Mouse (Mus musculus): ENCODE data around the gene Wwox.
A peak's percentile ranks its signal among the peaks of the same experiment; 100 is the strongest.

Wwox gene

DNA sequence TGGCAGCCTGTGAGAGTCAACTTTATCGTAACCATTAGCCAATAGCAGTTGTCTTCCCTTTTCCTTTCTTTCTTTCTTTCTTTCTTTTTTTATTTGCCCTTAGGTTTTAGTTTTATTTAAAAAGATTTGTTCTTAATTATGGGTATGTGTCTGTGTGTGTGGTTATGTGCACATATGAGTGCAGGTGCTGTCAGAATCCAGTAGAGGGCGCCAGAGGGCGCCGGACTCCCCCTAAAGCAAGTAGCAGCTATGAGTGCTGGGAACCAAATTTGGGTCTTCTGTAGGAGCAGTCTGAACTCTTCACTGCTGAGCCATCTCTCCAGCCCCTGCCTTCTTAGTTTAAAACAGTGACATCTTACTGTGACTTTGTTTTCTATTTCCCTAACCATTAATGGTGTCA is 529.4 kb downstream of the Wwox start:
- no peak for DNase-seq (ENCODE audit: low read depth, low spot score)

DNA sequence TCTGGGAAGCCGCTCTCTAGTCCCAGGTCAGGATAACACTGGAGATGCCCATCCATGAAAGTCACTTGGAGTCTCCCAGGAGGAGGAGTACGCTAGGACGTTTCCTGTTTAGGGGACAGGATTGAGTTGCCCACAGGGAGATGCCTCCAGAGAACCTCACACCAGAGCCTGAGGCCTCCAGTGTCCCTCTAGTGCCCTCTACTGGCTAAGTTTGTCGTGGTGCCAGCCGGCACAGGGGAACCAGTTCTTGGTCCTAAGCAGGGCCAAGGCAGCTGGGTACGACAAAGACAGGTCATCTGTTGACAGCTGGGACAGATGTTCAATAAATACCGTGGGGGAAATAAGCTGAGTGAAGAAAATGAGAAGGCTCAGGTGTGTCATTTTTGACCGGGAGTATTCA is 531.9 kb downstream of the Wwox start:
- peak; percentile 21 for DNase-seq (ENCODE audit: low read depth, low spot score)

DNA sequence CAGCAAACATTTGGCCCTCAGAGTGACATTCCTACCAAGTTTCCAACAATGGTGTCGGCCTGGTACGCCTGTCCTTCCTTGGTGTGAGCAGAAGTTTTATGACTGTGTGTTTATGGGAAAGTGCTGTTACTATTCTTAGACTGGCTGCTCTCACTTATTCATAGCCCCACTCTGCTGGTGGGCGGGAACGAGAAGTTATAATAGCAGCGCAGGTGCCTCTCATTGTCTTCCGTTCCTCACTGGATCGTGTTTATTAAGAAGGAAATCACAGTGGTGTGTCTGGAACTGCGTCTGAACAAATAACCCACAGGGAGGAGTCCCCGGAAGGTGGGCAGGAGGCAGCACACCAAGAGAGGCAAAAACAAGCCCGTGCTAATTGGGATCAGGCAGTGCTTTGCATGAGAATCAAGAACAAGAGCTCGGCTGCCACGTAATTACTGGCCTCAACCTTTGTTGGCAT is 533.6 kb downstream of the Wwox start:
- peak; percentile 11 for DNase-seq (ENCODE audit: low read depth, low spot score)

DNA sequence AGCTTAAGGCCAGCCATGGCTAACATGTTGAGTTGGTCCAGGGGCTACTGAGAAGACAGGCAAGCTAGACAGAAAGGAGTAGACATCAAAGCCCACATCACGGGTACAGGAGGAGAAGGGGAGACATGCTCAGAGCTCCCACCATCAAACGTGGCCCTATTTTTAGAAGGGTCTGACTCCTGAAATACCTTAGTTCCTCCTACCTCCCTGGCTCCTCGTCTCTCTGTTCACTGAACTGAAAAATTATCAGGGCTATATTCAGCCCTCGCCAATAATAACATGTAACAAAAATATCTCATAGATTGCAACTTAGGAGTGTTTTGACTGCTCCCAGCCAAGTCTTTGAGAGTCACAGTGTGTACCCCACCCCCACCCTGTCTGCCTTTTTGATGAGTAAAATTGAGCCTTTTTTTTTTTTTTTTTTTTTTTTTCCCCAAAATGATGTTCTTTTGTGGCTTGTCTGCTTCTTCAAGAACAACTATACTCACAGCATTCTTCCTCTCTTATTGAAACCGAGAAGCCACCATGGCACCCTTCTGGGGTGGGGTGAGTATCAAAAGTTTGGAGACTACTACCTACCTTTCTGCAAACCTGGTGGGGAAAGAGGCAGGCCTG is 535.0 kb downstream of the Wwox start:
- DNase-seq (ENCODE audit: low read depth, low spot score), result no peak

DNA sequence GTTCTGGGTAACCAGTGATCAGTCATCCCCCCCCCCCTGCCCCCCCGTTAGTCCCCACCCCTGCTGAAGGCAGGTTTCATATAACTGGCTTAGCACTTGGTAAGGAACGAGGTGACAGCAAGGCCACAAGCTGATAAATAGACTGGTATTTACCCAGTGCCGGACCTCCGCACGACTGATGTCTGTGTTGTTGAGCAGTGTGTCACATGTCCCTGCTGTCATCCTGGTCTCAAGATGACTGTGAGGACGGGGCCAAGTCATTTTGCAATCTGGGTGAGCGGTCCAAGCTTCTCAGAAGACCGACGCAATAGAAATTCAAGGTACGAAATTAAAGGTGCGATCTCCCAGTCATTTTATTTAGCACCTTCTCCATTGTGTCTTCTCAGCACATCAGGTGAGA is 538.3 kb downstream of the Wwox start:
- DNase-seq (ENCODE audit: low read depth, low spot score), result no peak

DNA sequence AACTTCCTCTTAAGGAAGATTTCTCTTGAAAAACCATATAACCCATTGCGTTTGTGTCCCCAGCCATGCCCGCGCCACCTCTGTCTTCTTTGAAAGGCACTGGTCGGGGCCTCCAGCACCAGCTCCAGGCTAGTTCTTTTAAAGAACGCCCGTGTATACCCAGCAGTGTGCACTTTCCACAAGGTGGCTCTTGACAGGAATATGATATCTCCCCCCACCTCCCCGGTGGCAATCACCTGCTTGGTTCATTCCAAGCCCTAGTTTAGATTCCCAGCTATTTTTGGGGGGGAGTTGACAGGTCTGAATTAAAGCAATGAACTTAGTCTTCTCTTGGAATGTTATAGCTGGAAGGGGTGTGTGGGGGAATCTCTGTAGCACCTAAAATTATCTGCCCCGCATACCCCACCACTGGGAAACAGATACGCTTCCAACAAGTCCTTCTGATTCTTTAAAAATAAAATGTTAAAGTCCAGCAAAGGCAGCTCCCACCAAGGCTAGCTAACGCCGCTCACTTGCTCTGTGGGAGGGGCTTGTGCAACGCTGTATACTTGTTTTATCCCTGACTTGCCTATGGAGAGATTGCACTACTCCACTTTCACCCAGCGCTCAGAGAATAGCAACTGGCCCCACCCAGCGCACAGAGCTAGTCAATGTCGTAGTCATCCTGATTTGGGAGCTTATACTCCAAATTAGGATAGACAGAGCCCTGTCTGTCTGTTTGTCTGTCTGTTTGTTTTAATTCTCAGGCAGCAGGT is 538.9 kb downstream of the Wwox start:
- DNase-seq (ENCODE audit: low read depth, low spot score), result no peak

DNA sequence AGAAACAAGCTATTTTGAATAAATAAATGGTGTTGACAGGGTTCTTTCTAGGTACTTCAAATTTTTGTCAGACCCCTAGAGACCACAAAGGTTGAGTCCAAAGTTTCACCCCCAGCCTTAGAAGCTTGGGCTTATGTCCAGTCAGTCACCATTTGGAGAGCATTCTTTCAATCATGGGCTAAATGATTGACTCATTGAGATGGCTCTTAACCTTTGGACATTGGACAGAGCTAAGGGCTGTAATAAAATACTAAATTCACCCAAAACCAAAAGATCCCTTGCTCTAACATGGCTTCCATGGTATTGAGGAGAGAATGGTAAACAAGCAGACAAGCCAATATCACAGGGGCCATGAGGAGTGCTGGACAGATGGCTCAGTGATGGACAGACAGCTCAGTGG is 540.2 kb downstream of the Wwox start:
- DNase-seq (ENCODE audit: low read depth, low spot score), result no peak

DNA sequence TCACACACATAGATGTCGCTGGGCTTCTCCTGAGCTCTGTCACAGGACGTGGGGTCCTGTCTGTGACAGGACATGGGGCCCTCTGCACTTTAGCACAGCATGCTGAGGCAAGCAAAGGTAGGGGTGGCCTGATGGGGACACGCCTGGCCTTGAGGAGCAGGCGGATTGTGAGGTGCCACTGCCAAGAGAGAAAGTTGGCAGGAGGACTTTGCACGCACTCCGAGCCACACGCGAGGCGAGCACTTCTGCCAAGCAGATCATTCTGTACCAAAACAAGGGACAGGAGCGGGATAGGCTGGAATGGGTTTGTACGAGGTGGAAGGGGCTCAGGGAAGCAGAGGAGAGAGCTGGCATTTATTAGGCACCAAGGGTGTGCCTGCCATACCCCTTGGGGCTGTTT is 543.3 kb downstream of the Wwox start:
- DNase-seq (ENCODE audit: low read depth, low spot score), result no peak

DNA sequence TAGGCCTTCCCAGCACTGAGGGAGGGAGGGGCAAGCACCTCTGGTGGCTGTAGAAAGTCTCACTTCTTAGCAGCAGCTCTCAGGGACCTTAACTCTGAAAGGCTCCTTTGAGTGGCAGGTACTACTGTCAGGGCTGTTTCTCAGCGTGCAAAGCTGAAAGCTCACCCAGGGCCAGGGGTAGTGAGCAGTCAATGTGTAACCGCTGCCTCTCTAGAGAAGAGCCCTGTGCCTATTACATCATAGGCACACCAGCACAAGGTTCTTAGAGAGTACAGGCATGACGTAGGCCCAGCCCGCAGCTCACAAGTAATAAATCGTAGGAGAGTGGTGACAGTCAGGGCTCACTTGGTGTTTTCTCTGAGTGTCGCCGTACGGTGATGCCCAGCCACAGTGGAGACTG is 545.0 kb downstream of the Wwox start:
- no peak for DNase-seq (ENCODE audit: low read depth, low spot score)

DNA sequence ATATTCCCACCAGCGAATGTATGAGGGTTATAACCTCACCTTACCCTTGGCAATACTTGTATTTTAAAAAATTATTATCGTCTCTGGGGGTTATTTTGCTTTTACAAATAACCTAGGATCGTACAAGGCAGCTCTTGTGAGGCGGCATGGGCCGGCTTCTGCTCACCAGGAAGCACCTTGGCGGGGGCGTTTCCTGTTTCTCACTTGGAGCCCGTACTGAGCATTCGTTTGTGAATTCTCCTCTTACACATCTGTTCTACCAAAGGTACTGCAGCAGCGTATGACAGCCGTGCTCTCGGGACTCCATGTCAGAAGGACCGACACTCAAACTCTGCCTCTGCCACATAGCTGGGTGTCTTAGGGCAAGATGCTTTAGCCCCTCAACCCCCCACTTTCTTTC is 546.5 kb downstream of the Wwox start:
- no peak for DNase-seq (ENCODE audit: low read depth, low spot score)

DNA sequence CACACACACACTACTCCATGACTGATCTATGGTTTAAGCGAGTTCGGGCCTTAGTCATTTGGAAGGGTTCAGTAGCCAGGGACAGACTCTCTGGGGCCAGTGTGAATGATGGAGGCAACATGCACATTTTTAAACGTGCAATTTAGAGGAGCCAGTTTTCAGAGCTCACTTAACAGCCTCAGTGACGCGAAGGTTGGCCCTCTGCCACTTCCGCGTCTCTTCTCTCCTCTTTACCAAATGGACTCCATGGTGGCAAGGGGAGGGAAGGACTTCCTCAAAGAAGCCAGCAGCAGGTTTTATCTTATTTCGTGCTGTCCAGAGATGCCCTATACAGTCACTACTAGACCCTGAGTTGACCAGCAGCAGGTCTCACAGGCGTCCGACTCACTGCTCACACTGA is 547.5 kb downstream of the Wwox start:
- no peak for DNase-seq (ENCODE audit: low read depth, low spot score)

DNA sequence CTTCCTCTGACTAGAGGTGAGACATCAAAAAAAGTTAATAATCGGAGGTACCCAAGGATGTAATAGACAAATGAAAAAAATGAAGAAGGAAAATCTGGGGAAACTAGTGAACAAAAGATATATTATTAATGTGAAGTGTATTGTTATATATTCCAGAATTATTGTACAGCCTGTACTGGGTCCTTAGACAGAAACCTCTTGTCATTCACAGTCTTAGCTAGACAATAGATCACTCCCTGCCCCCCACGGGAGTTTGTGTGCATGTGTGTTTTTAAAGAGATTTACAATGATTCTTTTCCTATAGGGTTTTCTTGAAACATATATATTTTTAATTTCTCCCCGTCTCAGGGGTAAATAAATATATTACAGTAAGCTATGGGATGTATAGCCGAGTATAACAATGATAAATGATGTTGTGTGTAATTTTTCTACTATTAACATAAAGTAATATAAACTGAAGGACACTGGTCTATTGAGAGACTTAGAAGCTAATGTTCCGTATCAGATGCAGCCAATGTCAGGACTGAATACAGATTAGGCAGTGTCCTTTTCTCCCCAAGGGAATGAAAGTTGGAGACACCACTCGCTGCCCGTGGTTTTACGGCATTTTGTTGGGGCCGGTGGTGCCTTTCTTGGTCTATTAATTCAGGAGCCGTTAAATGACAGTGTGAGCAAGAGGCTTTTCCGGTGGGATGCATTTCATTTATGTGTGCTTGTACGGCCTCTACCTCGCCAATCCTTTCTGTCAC is 551.6 kb downstream of the Wwox start:
- no peak for DNase-seq (ENCODE audit: low read depth, low spot score)

DNA sequence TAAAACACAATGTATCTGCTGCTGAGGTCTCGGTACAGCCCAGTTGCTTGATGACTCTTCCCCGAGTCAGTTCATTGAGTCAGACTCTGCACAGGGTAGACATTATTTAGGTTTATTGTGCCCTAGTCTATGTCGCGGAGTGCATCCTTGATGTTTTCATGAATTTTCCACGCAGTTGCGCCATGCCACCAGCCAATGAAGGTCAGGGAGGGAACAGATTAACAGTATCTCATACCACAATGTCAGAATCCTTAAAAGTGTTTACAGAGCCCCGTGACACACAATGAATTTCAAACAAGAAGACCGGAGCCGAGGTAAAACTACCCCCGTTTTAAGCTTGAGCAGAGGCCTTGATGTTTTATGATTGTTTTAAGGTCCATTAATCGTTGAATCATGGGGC is 561.3 kb downstream of the Wwox start:
- DNase-seq (ENCODE audit: low read depth, low spot score), result no peak

DNA sequence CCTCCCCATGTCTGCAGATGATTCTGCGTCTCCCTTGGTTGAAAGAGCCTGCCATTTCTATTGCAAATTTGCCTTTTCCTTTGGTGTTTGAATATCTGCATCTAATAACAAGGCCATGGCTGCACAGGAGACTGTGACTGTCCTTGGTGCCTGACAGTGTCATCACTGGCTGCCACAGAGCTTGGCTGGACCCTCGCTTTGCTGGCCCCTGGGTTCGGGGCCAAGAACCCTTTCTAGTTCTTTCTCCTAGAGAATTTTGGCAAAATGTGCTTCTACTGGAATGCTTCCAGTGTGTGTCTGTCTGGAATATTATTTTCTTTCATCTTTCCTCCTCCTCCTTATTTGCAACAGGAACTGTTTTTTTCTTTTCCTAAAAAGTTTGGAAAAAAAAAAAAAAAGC is 565.6 kb downstream of the Wwox start:
- DNase-seq (ENCODE audit: low read depth, low spot score), result no peak

DNA sequence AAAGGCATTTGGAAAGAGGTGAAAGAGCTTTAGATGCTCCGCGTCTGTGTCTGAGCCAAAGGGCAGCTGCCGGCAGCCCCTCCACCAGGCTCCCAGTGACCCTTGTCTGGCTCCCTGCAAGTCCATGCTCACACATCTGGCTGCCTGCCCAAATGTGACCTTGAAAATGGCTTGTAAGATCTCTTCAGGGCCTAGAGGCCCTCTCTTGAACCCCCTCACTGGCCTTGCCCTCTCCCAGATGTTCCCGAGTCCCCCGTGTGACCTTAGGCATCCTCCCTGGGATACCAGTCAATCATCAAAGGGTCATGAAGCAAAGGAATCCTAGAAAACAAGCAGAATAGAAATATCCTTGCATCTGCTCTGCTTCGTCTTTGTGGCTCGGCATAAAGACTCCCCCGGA is 567.1 kb downstream of the Wwox start:
- no peak for DNase-seq (ENCODE audit: low read depth, low spot score)

DNA sequence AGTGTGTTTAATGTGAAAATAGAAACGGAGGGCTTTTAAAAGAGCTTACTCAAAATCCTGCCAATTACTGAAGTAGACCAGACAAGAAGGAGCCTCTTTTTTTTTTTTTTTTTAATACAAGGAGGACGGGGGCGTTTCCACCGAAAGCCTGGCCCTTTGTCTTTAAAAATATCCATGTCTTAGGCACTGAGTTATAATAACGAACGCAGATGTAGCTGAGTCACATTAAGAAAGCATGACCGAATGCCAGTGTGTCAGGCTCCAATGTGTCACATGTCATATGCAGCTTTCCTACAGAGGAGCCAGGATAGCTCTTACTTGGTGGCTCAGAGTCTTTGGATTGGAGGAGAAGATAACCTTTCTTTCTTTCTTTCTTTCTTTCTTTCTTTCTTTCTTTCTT is 567.8 kb downstream of the Wwox start:
- peak; percentile 23 for DNase-seq (ENCODE audit: low read depth, low spot score)

DNA sequence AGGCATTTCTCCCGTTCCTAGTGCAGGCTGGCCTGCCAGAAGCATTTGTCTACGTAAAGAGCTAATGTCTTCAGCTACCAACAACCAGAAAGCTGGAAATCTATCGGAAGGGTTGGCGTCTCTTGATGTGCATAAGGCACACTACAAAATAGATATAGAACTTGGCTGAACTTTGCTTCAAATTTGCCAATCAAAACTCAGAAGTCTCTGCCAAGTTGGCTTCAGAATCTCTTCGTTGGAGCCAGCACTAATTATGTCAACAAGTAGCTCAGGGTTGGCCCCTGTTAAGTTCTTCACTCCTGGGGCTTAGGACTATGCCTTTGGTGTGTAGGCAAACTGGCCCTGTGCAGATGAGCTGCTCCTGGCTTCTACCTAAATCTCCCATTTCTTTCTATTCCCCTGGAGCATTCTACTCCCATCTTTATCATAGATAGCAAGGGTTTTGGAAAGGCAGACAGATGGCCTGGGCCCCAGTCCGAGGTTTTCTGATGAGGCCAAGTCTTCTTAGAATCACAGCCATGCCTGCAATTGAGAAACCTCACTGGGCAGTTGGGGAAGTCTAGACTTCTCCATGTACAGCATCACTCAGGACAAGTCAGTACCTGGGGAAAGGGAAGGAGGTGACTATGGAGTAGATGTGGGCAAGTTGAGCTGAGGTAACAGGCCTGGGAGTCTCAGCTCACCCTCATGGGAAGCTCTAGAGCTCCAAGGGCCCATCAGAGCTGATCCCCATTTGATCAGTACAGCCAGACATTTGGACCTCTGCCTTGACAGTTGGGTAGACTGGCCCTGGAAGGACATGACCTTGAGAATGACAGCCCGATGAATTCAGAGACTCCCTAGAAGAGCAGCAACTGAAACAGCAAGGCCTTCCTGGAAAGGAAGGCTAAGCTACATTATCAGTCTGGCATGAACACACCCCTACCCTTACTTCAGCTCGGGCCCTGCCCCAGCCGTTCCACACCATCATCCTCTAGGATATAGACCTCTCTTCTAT is 569.5 kb downstream of the Wwox start:
- DNase-seq (ENCODE audit: low read depth, low spot score), result no peak

DNA sequence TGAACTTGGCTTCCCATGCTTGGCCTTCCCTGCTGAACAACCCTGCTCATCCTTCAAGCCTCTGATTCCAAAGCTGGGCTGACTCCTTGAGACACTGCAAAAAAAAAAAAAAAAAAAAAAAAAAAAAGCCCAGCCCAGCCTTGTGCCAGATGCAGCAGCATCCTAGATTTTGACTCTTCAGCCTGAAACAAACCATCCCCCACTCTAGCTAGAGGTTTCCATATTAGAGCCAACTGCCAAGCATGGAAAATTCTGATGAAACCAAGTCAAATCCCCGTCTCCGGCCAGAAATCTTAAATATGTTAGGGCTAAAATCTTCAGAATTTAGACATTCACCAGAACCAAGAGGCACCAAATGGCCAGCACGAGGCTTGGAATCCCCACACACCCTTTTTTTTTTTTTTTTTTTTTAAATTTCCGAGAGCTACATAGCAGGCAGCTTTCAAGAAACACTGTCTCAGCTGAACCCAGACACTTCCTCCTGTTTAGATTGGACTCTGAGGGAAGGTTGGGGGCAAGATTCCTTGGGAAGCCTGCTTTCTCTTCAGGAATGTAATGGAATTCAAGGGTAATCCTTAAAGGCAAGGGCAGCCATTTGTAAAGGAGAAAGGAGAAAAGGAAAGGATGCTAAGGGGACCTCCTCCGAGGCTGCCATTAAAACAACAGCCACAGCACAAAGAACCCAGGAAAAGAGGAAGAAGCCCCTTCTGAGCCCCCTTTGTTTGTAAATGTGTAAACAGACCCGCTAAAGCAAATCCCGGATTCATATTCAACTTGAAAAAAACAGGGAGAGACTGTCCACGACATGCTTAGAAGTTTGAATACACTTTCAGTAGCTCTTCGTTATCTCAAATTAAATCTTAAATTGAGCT is 570.7 kb downstream of the Wwox start:
- no peak for DNase-seq (ENCODE audit: low read depth, low spot score)

DNA sequence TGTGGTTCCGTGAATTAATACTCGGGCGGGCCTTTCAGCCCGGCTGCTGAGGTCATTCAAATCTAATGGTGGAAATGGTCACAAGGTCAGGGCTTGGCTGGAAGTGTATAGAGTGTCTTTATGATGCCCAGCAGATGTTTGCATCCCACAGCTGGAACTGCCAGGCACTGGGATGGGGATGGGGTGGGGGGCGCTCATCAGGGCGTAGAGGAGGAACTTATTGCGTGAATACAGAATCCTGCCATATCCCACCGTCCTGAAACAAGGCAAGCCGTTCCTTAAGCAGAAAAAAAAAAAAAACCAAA is 571.3 kb downstream of the Wwox start:
- no peak for DNase-seq (ENCODE audit: low read depth, low spot score)

DNA sequence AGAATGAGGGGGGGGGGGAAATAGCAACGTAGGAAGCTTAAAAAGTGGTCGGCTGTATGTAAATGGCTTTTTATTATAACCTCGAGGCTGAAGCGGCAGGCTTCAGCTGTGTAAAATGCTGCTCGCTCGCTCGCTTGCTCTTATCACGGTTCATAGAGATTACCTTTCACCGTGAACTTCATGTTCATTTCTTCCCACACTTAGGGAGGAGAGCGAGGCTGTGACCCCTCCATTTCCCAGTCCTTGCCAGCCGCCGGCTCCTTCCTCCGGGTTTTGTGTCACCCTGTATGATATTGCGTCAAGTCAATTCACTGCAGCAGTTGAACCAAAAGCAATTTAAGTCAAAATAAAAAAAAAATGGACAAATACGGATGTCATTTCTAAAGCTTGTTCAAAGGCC is 580.2 kb downstream of the Wwox start:
- DNase-seq (ENCODE audit: low read depth, low spot score), result no peak

DNA sequence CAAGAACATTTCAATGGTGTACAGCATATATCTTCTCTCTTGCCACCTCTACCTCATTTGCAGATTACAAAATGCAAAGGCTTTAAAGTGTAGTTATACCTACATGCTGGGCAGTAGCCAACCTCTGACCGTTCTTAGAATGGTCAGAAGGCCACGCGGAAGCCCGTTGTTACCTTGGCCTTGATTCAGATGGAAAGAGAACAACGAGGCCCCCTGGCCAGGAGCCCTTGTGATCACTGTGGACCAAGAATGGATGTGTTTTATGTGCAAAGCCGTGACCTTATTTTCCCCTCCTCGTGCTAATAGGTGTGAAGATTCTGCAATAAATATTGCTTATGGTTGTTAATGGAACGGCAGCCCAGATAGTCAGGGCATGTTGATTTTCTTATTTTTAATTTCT is 582.3 kb downstream of the Wwox start:
- no peak for DNase-seq (ENCODE audit: low read depth, low spot score)

Data from telencephalon, adult 2 months (tissue).